Mouse (Mus musculus): Measurements from ENCODE around the gene Bcl2l13. TPM values are rescaled to one million over a fixed set of nuclear protein-coding genes. Genes with fewer than 3 reads are reported as not detected.
"Not testable (repeated sequence)": the region's sequence is repeated elsewhere in the genome, so short reads cannot be mapped to it uniquely, and the experiment has no call there.

The Bcl2l13 gene
- polyA plus RNA-seq, 1 experiment from 2014 or later, result 49.4 TPM

GRCm38 (mm10) chr6:120924791-120925321 lies 88.8 kb downstream of the Bcl2l13 start:
- not testable (repeated sequence) for DNase-seq (ENCODE audit: low spot score); H3K4me1 ChIP-seq (ENCODE audit: control insufficient read depth, insufficient read depth, low read length); H3K36me3 ChIP-seq (ENCODE audit: control insufficient read depth, insufficient read depth, low read length); H3K9ac ChIP-seq (ENCODE audit: low read length); H3K27me3 ChIP-seq (ENCODE audit: control insufficient read depth, insufficient read depth, low read length); H3K4me2 ChIP-seq (ENCODE audit: low read depth); H3K9me3 ChIP-seq (ENCODE audit: control insufficient read depth, low read length); H3K4me3 ChIP-seq (ENCODE audit: low read depth, low read length); ATAC-seq (ENCODE audit: insufficient read depth, low FRiP score, low TSS enrichment); H3K27ac ChIP-seq (ENCODE audit: low read depth, low read length)
- WGBS, result 73% methylated on average over 2 of the region's 2 CpGs

- H3K4me1 ChIP-seq (ENCODE audit: control insufficient read depth, insufficient read depth, low read length), result no peaks in the 10 kb centered on the region
- no peaks in the 10 kb centered on the region for H3K9me3 ChIP-seq (ENCODE audit: control insufficient read depth, low read length)
- DNase-seq (ENCODE audit: low spot score) (no peak), ATAC-seq (ENCODE audit: insufficient read depth, low FRiP score, low TSS enrichment) (no peak)
- 58% methylated on average over 2 of the region's 2 CpGs for WGBS
- H3K36me3 ChIP-seq (ENCODE audit: control insufficient read depth, insufficient read depth, low read length), result no peaks in the 10 kb centered on the region
- no peak overlapping the region for H3K9ac ChIP-seq (ENCODE audit: low read length)
- H3K4me2 ChIP-seq (ENCODE audit: low read depth), result no peak overlapping the region
- no peak overlapping the region for H3K27ac ChIP-seq (ENCODE audit: low read depth, low read length)
- H3K27me3 ChIP-seq (ENCODE audit: control insufficient read depth, insufficient read depth, low read length), result no peaks in the 10 kb centered on the region
- H3K4me3 ChIP-seq (ENCODE audit: low read depth, low read length), result no peak overlapping the region
Observed at GRCm38 (mm10) chr6:120926880-120927279, 90.9 kb downstream of the Bcl2l13 start.

GRCm38 (mm10) chr6:120927765-120928164 lies 91.8 kb downstream of the Bcl2l13 start:
- Histone ChIP-seq H3K4me1 (ENCODE audit: control insufficient read depth, insufficient read depth, low read length) (no peaks in the 10 kb centered on the region), H3K4me2 (ENCODE audit: low read depth) (no peak overlapping the region), H3K27ac (ENCODE audit: low read depth, low read length) (no peak overlapping the region), H3K9me3 (ENCODE audit: control insufficient read depth, low read length) (no peaks in the 10 kb centered on the region), H3K4me3 (ENCODE audit: low read depth, low read length) (no peak overlapping the region), H3K27me3 (ENCODE audit: control insufficient read depth, insufficient read depth, low read length) (no peaks in the 10 kb centered on the region), H3K36me3 (ENCODE audit: control insufficient read depth, insufficient read depth, low read length) (peaks cover 3% of the 10 kb centered on the region; the same call in 1 of the 2 replicates), H3K9ac (ENCODE audit: low read length) (no peak overlapping the region)
- no peak for DNase-seq (ENCODE audit: low spot score)
- ATAC-seq (ENCODE audit: insufficient read depth, low FRiP score, low TSS enrichment), result no peak
- 85% methylated on average over 3 of the region's 3 CpGs for WGBS

- no peak overlapping the region for H3K27ac ChIP-seq (ENCODE audit: low read depth, low read length)
- H3K4me3 ChIP-seq (ENCODE audit: low read depth, low read length), result no peak overlapping the region
- WGBS, result 43% methylated on average over 1 of the region's 1 CpGs
- no peak for DNase-seq (ENCODE audit: low spot score)
- no peaks in the 10 kb centered on the region for H3K4me1 ChIP-seq (ENCODE audit: control insufficient read depth, insufficient read depth, low read length)
- H3K36me3 ChIP-seq (ENCODE audit: control insufficient read depth, insufficient read depth, low read length), result peaks cover 3% of the 10 kb centered on the region; the same call in 1 of the 2 replicates
- H3K9me3 ChIP-seq (ENCODE audit: control insufficient read depth, low read length), result no peaks in the 10 kb centered on the region
- ATAC-seq (ENCODE audit: insufficient read depth, low FRiP score, low TSS enrichment), result no peak
- no peak overlapping the region for H3K4me2 ChIP-seq (ENCODE audit: low read depth)
- H3K27me3 ChIP-seq (ENCODE audit: control insufficient read depth, insufficient read depth, low read length), result no peaks in the 10 kb centered on the region
- no peak overlapping the region for H3K9ac ChIP-seq (ENCODE audit: low read length)
Observed at GRCm38 (mm10) chr6:120929421-120929820, 93.4 kb downstream of the Bcl2l13 start.

GRCm38 (mm10) chr6:120930450-120931306 lies 94.7 kb downstream of the Bcl2l13 start:
- ATAC-seq (ENCODE audit: insufficient read depth, low FRiP score, low TSS enrichment) (no peak), DNase-seq (ENCODE audit: low spot score) (no peak)
- no peaks in the 10 kb centered on the region for H3K27me3 ChIP-seq (ENCODE audit: control insufficient read depth, insufficient read depth, low read length)
- no peak overlapping the region for H3K27ac ChIP-seq (ENCODE audit: low read depth, low read length)
- WGBS, result 82% methylated on average over 6 of the region's 6 CpGs
- no peaks in the 10 kb centered on the region for H3K4me1 ChIP-seq (ENCODE audit: control insufficient read depth, insufficient read depth, low read length)
- H3K4me3 ChIP-seq (ENCODE audit: low read depth, low read length), result no peak overlapping the region
- no peak overlapping the region for H3K4me2 ChIP-seq (ENCODE audit: low read depth)
- H3K36me3 ChIP-seq (ENCODE audit: control insufficient read depth, insufficient read depth, low read length), result peaks cover 3% of the 10 kb centered on the region; the same call in 1 of the 2 replicates
- H3K9me3 ChIP-seq (ENCODE audit: control insufficient read depth, low read length), result no peaks in the 10 kb centered on the region
- H3K9ac ChIP-seq (ENCODE audit: low read length), result no peak overlapping the region

GRCm38 (mm10) chr6:120932597-120932996 lies 96.6 kb downstream of the Bcl2l13 start:
- H3K27me3 ChIP-seq (ENCODE audit: control insufficient read depth, insufficient read depth, low read length), result no peaks in the 10 kb centered on the region
- H3K4me1 ChIP-seq (ENCODE audit: control insufficient read depth, insufficient read depth, low read length), result no peaks in the 10 kb centered on the region
- DNase-seq (ENCODE audit: low spot score), result no peak
- WGBS, result 95% methylated on average over 12 of the region's 12 CpGs
- H3K9ac ChIP-seq (ENCODE audit: low read length), result no peak overlapping the region
- ATAC-seq (ENCODE audit: insufficient read depth, low FRiP score, low TSS enrichment), result no peak
- H3K4me2 ChIP-seq (ENCODE audit: low read depth), result no peak overlapping the region
- H3K27ac ChIP-seq (ENCODE audit: low read depth, low read length), result no peak overlapping the region
- H3K36me3 ChIP-seq (ENCODE audit: control insufficient read depth, insufficient read depth, low read length), result peaks cover 3% of the 10 kb centered on the region; the same call in 1 of the 2 replicates
- H3K9me3 ChIP-seq (ENCODE audit: control insufficient read depth, low read length), result no peaks in the 10 kb centered on the region
- H3K4me3 ChIP-seq (ENCODE audit: low read depth, low read length), result no peak overlapping the region

- no peak for ATAC-seq (ENCODE audit: insufficient read depth, low FRiP score, low TSS enrichment)
- H3K4me1 ChIP-seq (ENCODE audit: control insufficient read depth, insufficient read depth, low read length), result no peaks in the 10 kb centered on the region
- no peaks in the 10 kb centered on the region for H3K27me3 ChIP-seq (ENCODE audit: control insufficient read depth, insufficient read depth, low read length)
- H3K9me3 ChIP-seq (ENCODE audit: control insufficient read depth, low read length), result no peaks in the 10 kb centered on the region
- H3K4me2 ChIP-seq (ENCODE audit: low read depth), result no peak overlapping the region
- peaks cover 3% of the 10 kb centered on the region; the same call in 1 of the 2 replicates for H3K36me3 ChIP-seq (ENCODE audit: control insufficient read depth, insufficient read depth, low read length)
- H3K4me3 ChIP-seq (ENCODE audit: low read depth, low read length), result no peak overlapping the region
- 95% methylated on average over 7 of the region's 7 CpGs for WGBS
- H3K27ac ChIP-seq (ENCODE audit: low read depth, low read length), result no peak overlapping the region
- no peak overlapping the region for H3K9ac ChIP-seq (ENCODE audit: low read length)
- no peak for DNase-seq (ENCODE audit: low spot score)
Observed at GRCm38 (mm10) chr6:120933670-120934069, 97.7 kb downstream of the Bcl2l13 start.

- no peak for DNase-seq (ENCODE audit: low spot score)
- Histone ChIP-seq H3K4me3 (ENCODE audit: low read depth, low read length) (no peak overlapping the region), H3K36me3 (ENCODE audit: control insufficient read depth, insufficient read depth, low read length) (peaks cover 3% of the 10 kb centered on the region; the same call in 1 of the 2 replicates), H3K4me1 (ENCODE audit: control insufficient read depth, insufficient read depth, low read length) (no peaks in the 10 kb centered on the region), H3K27me3 (ENCODE audit: control insufficient read depth, insufficient read depth, low read length) (no peaks in the 10 kb centered on the region), H3K27ac (ENCODE audit: low read depth, low read length) (no peak overlapping the region), H3K9me3 (ENCODE audit: control insufficient read depth, low read length) (no peaks in the 10 kb centered on the region), H3K9ac (ENCODE audit: low read length) (no peak overlapping the region), H3K4me2 (ENCODE audit: low read depth) (no peak overlapping the region)
- no peak for ATAC-seq (ENCODE audit: insufficient read depth, low FRiP score, low TSS enrichment)
- WGBS, result 84% methylated on average over 4 of the region's 4 CpGs
Observed at GRCm38 (mm10) chr6:120934176-120934575, 98.2 kb downstream of the Bcl2l13 start.
